Mouse (Mus musculus): ENCODE measurements around the gene Hhat. TPM values are rescaled to one million over a fixed set of nuclear protein-coding genes. Genes with fewer than 3 reads are reported as not detected.

The Hhat gene
- polyA plus RNA-seq, 1 experiment, result not detected

GRCm38 (mm10) chr1:192603556-192603955 lies 167.5 kb downstream of the Hhat start:
- Histone ChIP-seq H3K27me3 (ENCODE audit: control insufficient read depth) (no peaks in the 10 kb centered on the region), H3K4me1 (ENCODE audit: control insufficient read depth) (no peaks in the 10 kb centered on the region), H3K36me3 (ENCODE audit: control insufficient read depth) (no peaks in the 10 kb centered on the region), H3K9me3 (ENCODE audit: control insufficient read depth, low read length) (no peaks in the 10 kb centered on the region), H3K4me3 (replicated peaks) (no peak overlapping the region)
- TF ChIP-seq GATA1 (IDR thresholded peaks at IDR 0.05; ENCODE audit: low read length) (no peak), TAL1 (IDR thresholded peaks at IDR 0.05; ENCODE audit: low read length) (no peak)

GRCm38 (mm10) chr1:192601206-192601605 lies 169.8 kb downstream of the Hhat start:
- no peak overlapping the region for H3K4me3 ChIP-seq (replicated peaks)
- no peaks in the 10 kb centered on the region for H3K9me3 ChIP-seq (ENCODE audit: control insufficient read depth, low read length)
- no peaks in the 10 kb centered on the region for H3K36me3 ChIP-seq (ENCODE audit: control insufficient read depth)
- no peak for TF ChIP-seq TAL1 (IDR thresholded peaks at IDR 0.05; ENCODE audit: low read length)
- no peak for TF ChIP-seq GATA1 (IDR thresholded peaks at IDR 0.05; ENCODE audit: low read length)
- no peaks in the 10 kb centered on the region for H3K27me3 ChIP-seq (ENCODE audit: control insufficient read depth)
- H3K4me1 ChIP-seq (ENCODE audit: control insufficient read depth), result no peaks in the 10 kb centered on the region

GRCm38 (mm10) chr1:192599746-192600145 lies 171.3 kb downstream of the Hhat start:
- no peaks in the 10 kb centered on the region for H3K36me3 ChIP-seq (ENCODE audit: control insufficient read depth)
- TF ChIP-seq GATA1 (IDR thresholded peaks at IDR 0.05; ENCODE audit: low read length), result no peak
- no peak for TF ChIP-seq TAL1 (IDR thresholded peaks at IDR 0.05; ENCODE audit: low read length)
- no peak overlapping the region for H3K4me3 ChIP-seq (replicated peaks)
- no peaks in the 10 kb centered on the region for H3K4me1 ChIP-seq (ENCODE audit: control insufficient read depth)
- H3K27me3 ChIP-seq (ENCODE audit: control insufficient read depth), result no peaks in the 10 kb centered on the region
- H3K9me3 ChIP-seq (ENCODE audit: control insufficient read depth, low read length), result no peaks in the 10 kb centered on the region

GRCm38 (mm10) chr1:192598380-192598779 lies 172.6 kb downstream of the Hhat start:
- Histone ChIP-seq H3K36me3 (ENCODE audit: control insufficient read depth) (no peaks in the 10 kb centered on the region), H3K9me3 (ENCODE audit: control insufficient read depth, low read length) (no peaks in the 10 kb centered on the region), H3K27me3 (ENCODE audit: control insufficient read depth) (no peaks in the 10 kb centered on the region), H3K4me3 (replicated peaks) (no peak overlapping the region), H3K4me1 (ENCODE audit: control insufficient read depth) (no peaks in the 10 kb centered on the region)
- TF ChIP-seq TAL1 (IDR thresholded peaks at IDR 0.05; ENCODE audit: low read length) (no peak), GATA1 (IDR thresholded peaks at IDR 0.05; ENCODE audit: low read length) (no peak)

GRCm38 (mm10) chr1:192595426-192595825 lies 175.6 kb downstream of the Hhat start:
- Histone ChIP-seq H3K4me3 (replicated peaks) (no peak overlapping the region), H3K36me3 (ENCODE audit: control insufficient read depth) (no peaks in the 10 kb centered on the region), H3K4me1 (ENCODE audit: control insufficient read depth) (no peaks in the 10 kb centered on the region), H3K27me3 (ENCODE audit: control insufficient read depth) (no peaks in the 10 kb centered on the region), H3K9me3 (ENCODE audit: control insufficient read depth, low read length) (no peaks in the 10 kb centered on the region)
- TF ChIP-seq TAL1 (IDR thresholded peaks at IDR 0.05; ENCODE audit: low read length) (no peak), GATA1 (IDR thresholded peaks at IDR 0.05; ENCODE audit: low read length) (no peak)

- Histone ChIP-seq H3K27me3 (ENCODE audit: control insufficient read depth) (no peaks in the 10 kb centered on the region), H3K4me3 (replicated peaks) (no peak overlapping the region), H3K36me3 (ENCODE audit: control insufficient read depth) (no peaks in the 10 kb centered on the region)
Measured at GRCm38 (mm10) chr1:192593492-192593891, 177.5 kb downstream of the Hhat start.

GRCm38 (mm10) chr1:192587451-192587850 lies 183.6 kb downstream of the Hhat start:
- Histone ChIP-seq H3K4me3 (replicated peaks) (no peak overlapping the region), H3K9me3 (ENCODE audit: control insufficient read depth, low read length) (no peaks in the 10 kb centered on the region), H3K36me3 (ENCODE audit: control insufficient read depth) (no peaks in the 10 kb centered on the region), H3K27me3 (ENCODE audit: control insufficient read depth) (no peaks in the 10 kb centered on the region), H3K4me1 (ENCODE audit: control insufficient read depth) (no peaks in the 10 kb centered on the region)
- TF ChIP-seq GATA1 (IDR thresholded peaks at IDR 0.05; ENCODE audit: low read length) (no peak), TAL1 (IDR thresholded peaks at IDR 0.05; ENCODE audit: low read length) (no peak)

More at GRCm38 (mm10) chr1:192593492-192593891, 177.5 kb downstream of the Hhat start:
- no peak for TF ChIP-seq TAL1 (IDR thresholded peaks at IDR 0.05; ENCODE audit: low read length)
- no peak for TF ChIP-seq GATA1 (IDR thresholded peaks at IDR 0.05; ENCODE audit: low read length)
- Histone ChIP-seq H3K4me1 (ENCODE audit: control insufficient read depth) (no peaks in the 10 kb centered on the region), H3K9me3 (ENCODE audit: control insufficient read depth, low read length) (no peaks in the 10 kb centered on the region)

- no peaks in the 10 kb centered on the region for H3K4me1 ChIP-seq (ENCODE audit: control insufficient read depth)
- TF ChIP-seq GATA1 (IDR thresholded peaks at IDR 0.05; ENCODE audit: low read length) (no peak), TAL1 (IDR thresholded peaks at IDR 0.05; ENCODE audit: low read length) (no peak)
- no peaks in the 10 kb centered on the region for H3K27me3 ChIP-seq (ENCODE audit: control insufficient read depth)
- H3K36me3 ChIP-seq (ENCODE audit: control insufficient read depth), result no peaks in the 10 kb centered on the region
- H3K9me3 ChIP-seq (ENCODE audit: control insufficient read depth, low read length), result no peaks in the 10 kb centered on the region
- H3K4me3 ChIP-seq (replicated peaks), result no peak overlapping the region
Measured at GRCm38 (mm10) chr1:192585289-192585688, 185.7 kb downstream of the Hhat start.

GRCm38 (mm10) chr1:192582921-192583320 lies 188.1 kb downstream of the Hhat start:
- TF ChIP-seq TAL1 (IDR thresholded peaks at IDR 0.05; ENCODE audit: low read length) (no peak), GATA1 (IDR thresholded peaks at IDR 0.05; ENCODE audit: low read length) (no peak)
- H3K9me3 ChIP-seq (ENCODE audit: control insufficient read depth, low read length), result no peaks in the 10 kb centered on the region
- H3K4me3 ChIP-seq (replicated peaks), result no peak overlapping the region
- no peaks in the 10 kb centered on the region for H3K27me3 ChIP-seq (ENCODE audit: control insufficient read depth)
- H3K36me3 ChIP-seq (ENCODE audit: control insufficient read depth), result no peaks in the 10 kb centered on the region
- H3K4me1 ChIP-seq (ENCODE audit: control insufficient read depth), result no peaks in the 10 kb centered on the region

- Histone ChIP-seq H3K9me3 (ENCODE audit: control insufficient read depth, low read length) (no peaks in the 10 kb centered on the region), H3K27me3 (ENCODE audit: control insufficient read depth) (no peaks in the 10 kb centered on the region), H3K4me1 (ENCODE audit: control insufficient read depth) (no peaks in the 10 kb centered on the region), H3K36me3 (ENCODE audit: control insufficient read depth) (no peaks in the 10 kb centered on the region), H3K4me3 (replicated peaks) (no peak overlapping the region)
- TF ChIP-seq TAL1 (IDR thresholded peaks at IDR 0.05; ENCODE audit: low read length), result no peak
Measured at GRCm38 (mm10) chr1:192564691-192565090, 206.3 kb downstream of the Hhat start.

Data from erythroblast, embryonic 14.5 days (primary cell).